Mouse (Mus musculus) midbrain, postnatal 0 days (tissue): ENCODE data around the gene Gpm6b. TPM values are rescaled to one million over a fixed set of nuclear protein-coding genes. Genes with fewer than 3 reads are reported as not detected.

Experiments
- ATAC-seq: fragments of 200-750 bp; cut with Nextera tagmentation; 2 replicates; pipeline ENCODE4 v1.8.0; 2017; ENCODE audit warnings: moderate number of reproducible peaks, mild to moderate bottlenecking, moderate TSS enrichment, moderate library complexity; ENCODE audit not compliant: low FRiP score
- DNase-seq: peaks from one replicate; pipeline ENCODE4 v3.0.0-alpha.2; 2015; ENCODE audit warnings: low spot score
- H3K27ac ChIP-seq: fragments of 300-500 bp; sonication (generic); 2 replicates; pipeline ENCODE4 v1.5.1; 2014; ENCODE audit warnings: low read depth, mild to moderate bottlenecking, low read length, mixed read lengths
- H3K27me3 ChIP-seq: fragments of 300-500 bp; sonication (generic); 2 replicates; pipeline ENCODE4 v1.6.1; 2014; ENCODE audit warnings: low read length, control low read depth, mixed read lengths; ENCODE audit not compliant: insufficient read depth
- H3K36me3 ChIP-seq: fragments of 300-500 bp; sonication (generic); 2 replicates; pipeline ENCODE4 v1.6.1; 2014; ENCODE audit warnings: low read length, control low read depth, mixed read lengths; ENCODE audit not compliant: insufficient read depth
- H3K4me1 ChIP-seq: fragments of 300-500 bp; sonication (generic); 2 replicates; pipeline ENCODE4 v1.6.1; 2014; ENCODE audit warnings: mild to moderate bottlenecking, control low read depth, antibody characterized with exemption, low read length, mixed read lengths; ENCODE audit not compliant: insufficient read depth
- H3K4me2 ChIP-seq: fragments of 300-500 bp; sonication (generic); 2 replicates; pipeline ENCODE4 v1.6.1; 2014; ENCODE audit warnings: low read depth, mild to moderate bottlenecking, low read length, mixed read lengths; ENCODE audit not compliant: poor library complexity, severe bottlenecking
- H3K4me3 ChIP-seq: fragments of 300-500 bp; sonication (generic); 2 replicates; pipeline ENCODE4 v1.5.1; 2014; ENCODE audit warnings: low read depth, mild to moderate bottlenecking, low read length, moderate library complexity
- H3K9ac ChIP-seq: fragments of 300-500 bp; sonication (generic); replicated peaks from 2 replicates; pipeline ENCODE4 v1.6.1; 2014; ENCODE audit warnings: mild to moderate bottlenecking, low read length, moderate library complexity, mixed read lengths; ENCODE audit not compliant: poor library complexity, severe bottlenecking
- H3K9me3 ChIP-seq: fragments of 300-500 bp; sonication (generic); 2 replicates; pipeline ENCODE4 v1.6.1; 2016; ENCODE audit warnings: low read length, control low read depth
- CTCF ChIP-seq: IDR thresholded peaks from 2 replicates; pipeline ENCODE4 v1.5.1; 2016; ENCODE audit warnings: antibody characterized with exemption, mild to moderate bottlenecking
- WGBS: fragments of 180-500 bp; shearing (Covaris S2); extraction: QIAGEN DNeasy Blood & Tissue Kit; methylation state at CpG from one replicate; pipeline ENCODE4 v1.1.7; 2014; 5-methylcytosine and 5-hydroxymethylcytosine counted together
- polyA plus RNA-seq: library from polyadenylated mRNA; unstranded; fragments of >200 nt; fragmentation: Nextera tagmentation; extraction: Ambion mirVana; gene quantifications from 2 replicates; pipeline ENCODE4 v1.2.1, GENCODE M21; 2015
- total RNA-seq: library from RNA; depleted of rRNA; stranded (reverse); fragments of >200 nt; gene quantifications from 2 replicates; pipeline ENCODE4 v1.2.3, GENCODE M21; 2014

Gene Gpm6b
- total and polyA plus RNA-seq, 2 experiments from 2014 or later: 280 to 322 TPM

DNA sequence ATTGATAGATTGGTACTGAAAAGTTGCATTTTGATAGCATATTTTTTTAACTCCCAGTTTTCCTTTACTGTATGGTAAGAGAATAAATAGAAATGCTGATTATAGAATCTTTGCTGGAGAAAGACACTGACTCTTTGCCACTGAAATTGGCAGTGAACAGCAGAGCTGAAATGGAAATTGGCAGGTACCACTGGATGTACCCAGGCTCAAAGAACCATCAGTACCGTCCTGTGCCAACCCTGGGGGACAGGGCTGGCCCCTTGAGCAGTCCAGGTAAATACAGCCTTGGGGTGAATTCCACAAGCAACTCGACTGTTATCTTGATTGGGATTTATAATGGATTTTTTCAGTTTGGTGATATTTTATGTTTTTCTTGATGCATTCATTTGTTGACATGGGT, 114.7 kb downstream of the Gpm6b start:
- Histone ChIP-seq H3K27ac (no peak overlapping the region), H3K9me3 (no peaks in the 10 kb centered on the region)

DNA sequence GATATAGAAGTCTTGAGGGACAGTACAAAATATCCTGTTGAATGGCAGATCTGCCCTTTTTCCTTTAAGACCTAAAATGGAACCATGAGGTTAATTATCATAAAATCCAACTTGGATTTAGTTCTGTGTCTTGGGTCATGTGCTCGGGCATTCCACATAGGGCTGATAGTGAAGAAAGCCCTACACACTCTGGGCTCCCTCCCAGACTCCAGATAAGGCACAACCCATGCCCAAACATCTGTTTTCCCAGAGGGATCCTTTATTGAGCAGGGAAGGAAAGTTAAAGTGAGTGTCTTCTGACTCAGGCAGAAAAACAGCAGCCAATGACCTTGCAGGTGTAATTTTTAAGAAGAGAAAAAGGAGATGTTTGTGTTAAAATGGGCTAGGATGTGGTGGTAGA, 116.2 kb downstream of the Gpm6b start:
- no peak for DNase-seq
- H3K4me2 ChIP-seq: no peak overlapping the region
- no peaks in the 10 kb centered on the region for H3K4me1 ChIP-seq
- WGBS: 100% methylated on average over 1 of the region's 1 CpGs
- no peak for TF ChIP-seq CTCF
- H3K9ac ChIP-seq: no peak overlapping the region
- peaks cover 7% of the 10 kb centered on the region; the same call in 1 of the 2 replicates for H3K27me3 ChIP-seq
- no peak for ATAC-seq
- H3K27ac ChIP-seq: no peak overlapping the region
- H3K4me3 ChIP-seq: no peak overlapping the region
- no peaks in the 10 kb centered on the region; the same call in 1 of the 2 replicates for H3K36me3 ChIP-seq
- no peaks in the 10 kb centered on the region for H3K9me3 ChIP-seq

More for the DNA sequence above, 114.7 kb downstream of the Gpm6b start:
- TF ChIP-seq CTCF: no peak
- Histone ChIP-seq H3K4me1 (no peaks in the 10 kb centered on the region), H3K4me3 (no peak overlapping the region), H3K4me2 (no peak overlapping the region), H3K27me3 (peaks cover 7% of the 10 kb centered on the region; the same call in 1 of the 2 replicates), H3K36me3 (no peaks in the 10 kb centered on the region), H3K9ac (no peak overlapping the region)
- DNase-seq (no peak), ATAC-seq (no peak)
- 64% methylated on average over 2 of the region's 2 CpGs for WGBS

DNA sequence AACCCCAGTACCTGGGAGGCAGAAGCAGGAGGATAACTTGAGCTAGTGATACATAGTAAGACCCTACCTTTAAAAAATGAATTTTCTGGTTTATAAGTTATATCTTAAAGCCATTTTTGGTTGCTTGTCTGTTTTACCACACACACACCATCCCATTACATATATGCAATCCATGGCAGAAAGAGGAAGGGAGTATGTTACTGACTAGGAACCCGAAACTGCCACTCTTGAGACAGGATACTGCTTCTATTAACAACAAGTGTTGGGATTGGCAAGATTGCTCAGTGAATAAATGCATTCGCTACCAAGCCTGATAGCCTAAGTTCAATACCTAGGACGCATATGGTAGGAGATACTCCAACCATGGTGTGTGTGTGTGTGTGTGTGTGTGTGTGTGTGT, 117.6 kb downstream of the Gpm6b start:
- no peaks in the 10 kb centered on the region for H3K4me1 ChIP-seq
- no peaks in the 10 kb centered on the region for H3K9me3 ChIP-seq
- no peak for DNase-seq
- H3K27ac ChIP-seq: no peak overlapping the region
- H3K9ac ChIP-seq: no peak overlapping the region
- no peak for ATAC-seq
- H3K27me3 ChIP-seq: peaks cover 7% of the 10 kb centered on the region; the same call in 1 of the 2 replicates
- H3K4me2 ChIP-seq: no peak overlapping the region
- no peak overlapping the region for H3K4me3 ChIP-seq
- H3K36me3 ChIP-seq: no peaks in the 10 kb centered on the region; the same call in 1 of the 2 replicates
- no peak for TF ChIP-seq CTCF
- 84% methylated on average over 3 of the region's 3 CpGs for WGBS

DNA sequence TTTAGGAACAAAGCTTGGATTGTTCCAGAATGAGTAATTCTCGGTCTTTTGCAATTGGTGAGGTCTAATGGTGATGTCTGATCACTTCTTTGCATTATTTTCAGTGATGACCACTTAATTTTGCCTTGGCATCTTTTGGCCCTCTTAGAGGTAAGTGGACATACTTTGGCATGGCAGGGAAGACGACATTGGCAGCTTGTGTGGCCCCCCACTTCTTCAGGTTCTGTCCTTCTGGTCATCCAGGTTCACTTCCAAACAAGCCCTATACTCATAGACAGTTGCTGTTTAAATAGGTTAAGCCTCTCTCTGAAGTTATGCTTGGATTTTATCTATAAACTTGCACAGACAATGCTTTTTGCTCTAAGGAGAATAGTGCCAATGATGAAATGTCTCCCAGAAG, 120.2 kb downstream of the Gpm6b start:
- no peaks in the 10 kb centered on the region; the same call in 1 of the 2 replicates for H3K36me3 ChIP-seq

DNA sequence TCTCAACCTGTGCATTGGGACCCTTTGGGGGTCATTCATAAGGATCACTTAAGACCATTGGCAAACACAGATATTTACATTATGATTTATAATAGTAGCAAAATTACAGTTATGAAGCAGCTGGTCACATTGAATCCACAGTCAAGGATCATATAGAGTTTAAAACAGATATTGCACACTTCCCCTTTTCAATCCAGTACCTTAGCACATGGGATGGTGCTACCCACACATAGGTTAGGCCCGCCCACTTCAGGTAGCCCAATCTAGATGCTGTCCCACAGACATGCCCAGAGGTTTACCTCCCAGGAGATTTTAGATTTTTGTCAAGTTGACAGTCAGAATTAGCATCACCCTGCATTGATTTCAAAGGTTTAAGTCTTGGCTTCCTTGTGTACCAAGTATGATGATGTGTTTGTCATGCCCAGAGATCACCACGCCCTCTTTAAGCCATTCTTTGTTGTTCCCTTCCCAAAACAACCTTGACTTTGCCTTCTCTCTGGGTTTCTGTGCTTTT, 121.3 kb downstream of the Gpm6b start:
- DNase-seq: no peak
- no peak overlapping the region for H3K4me3 ChIP-seq
- H3K9ac ChIP-seq: no peak overlapping the region
- H3K9me3 ChIP-seq: no peaks in the 10 kb centered on the region
- no peaks in the 10 kb centered on the region; the same call in 1 of the 2 replicates for H3K36me3 ChIP-seq
- ATAC-seq: no peak
- no peak overlapping the region for H3K4me2 ChIP-seq
- no peak for TF ChIP-seq CTCF
- no peak overlapping the region for H3K27ac ChIP-seq
- 90% methylated on average over 2 of the region's 2 CpGs for WGBS
- no peaks in the 10 kb centered on the region for H3K4me1 ChIP-seq
- H3K27me3 ChIP-seq: peaks cover 6% of the 10 kb centered on the region; the same call in 1 of the 2 replicates

More for the DNA sequence above, 120.2 kb downstream of the Gpm6b start:
- no peak for DNase-seq
- Histone ChIP-seq H3K9me3 (no peaks in the 10 kb centered on the region), H3K9ac (no peak overlapping the region), H3K4me2 (no peak overlapping the region), H3K27me3 (peaks cover 7% of the 10 kb centered on the region; the same call in 1 of the 2 replicates), H3K27ac (no peak overlapping the region), H3K4me3 (no peak overlapping the region), H3K4me1 (no peaks in the 10 kb centered on the region)
- ATAC-seq: no peak
- TF ChIP-seq CTCF: no peak
- WGBS: 71% methylated on average over 2 of the region's 2 CpGs

DNA sequence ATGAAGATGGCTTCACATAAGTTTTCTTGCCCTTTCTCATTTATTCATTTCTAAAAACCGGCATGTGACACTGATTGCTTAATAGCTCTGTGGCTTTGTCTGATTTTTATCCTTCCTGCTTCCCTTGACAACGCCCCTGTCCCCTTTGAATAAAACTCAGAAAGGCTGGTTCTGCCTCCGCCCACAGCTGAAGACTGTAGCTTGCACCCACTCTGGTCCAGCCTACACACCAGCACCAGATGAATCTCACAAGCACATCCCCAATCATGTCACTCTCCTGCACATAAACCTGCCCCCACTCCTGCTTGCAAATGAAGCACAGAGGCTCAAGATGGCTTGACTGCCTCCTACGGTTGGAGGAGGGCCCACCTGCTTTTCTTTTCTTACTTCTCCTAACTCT, 121.7 kb downstream of the Gpm6b start:
- Histone ChIP-seq H3K4me3 (no peak overlapping the region), H3K36me3 (no peaks in the 10 kb centered on the region; the same call in 1 of the 2 replicates), H3K4me1 (no peaks in the 10 kb centered on the region), H3K9me3 (no peaks in the 10 kb centered on the region), H3K4me2 (no peak overlapping the region), H3K27ac (no peak overlapping the region), H3K27me3 (peaks cover 3% of the 10 kb centered on the region; the same call in 1 of the 2 replicates), H3K9ac (no peak overlapping the region)
- 90% methylated on average over 4 of the region's 4 CpGs for WGBS
- ATAC-seq (no peak), DNase-seq (no peak)
- no peak for TF ChIP-seq CTCF
